Mouse (Mus musculus) erythroblast, embryonic 14.5 days (primary cell): ENCODE measurements around the gene Rps6kb1.

Source experiments
- GATA1 ChIP-seq: IDR thresholded peaks from 2 replicates; pipeline ENCODE4 v1.6.1; 2012; ENCODE audit warnings: low read length, inconsistent platforms, mixed read lengths
- TAL1 ChIP-seq: IDR thresholded peaks from 3 replicates; pipeline ENCODE4 v1.6.1; 2012; ENCODE audit warnings: low read length, inconsistent platforms, mixed read lengths

GRCm38 (mm10) chr11:86497356-86497755 is 47.2 kb downstream of the Rps6kb1 start:
- TF ChIP-seq GATA1 (no peak), TAL1 (no peak)
